Mouse (Mus musculus) megakaryocyte, embryonic 14.5 days (primary cell): Measurements from ENCODE around the gene Ep300. TPM values are rescaled to one million over a fixed set of nuclear protein-coding genes. Genes with fewer than 3 reads are reported as not detected.

Source experiments
- H3K27me3 ChIP-seq: replicated peaks from 2 replicates; pipeline ENCODE3; 2012; ENCODE audit warnings: inconsistent platforms
- H3K36me3 ChIP-seq: replicated peaks from 2 replicates; pipeline ENCODE3; 2012; ENCODE audit warnings: low read length, inconsistent platforms, mixed read lengths
- H3K4me1 ChIP-seq: 2 replicates; pipeline ENCODE4 v1.6.1; 2012; ENCODE audit warnings: inconsistent platforms
- H3K4me3 ChIP-seq: replicated peaks from 2 replicates; pipeline ENCODE3; 2012; ENCODE audit warnings: moderate library complexity, mild to moderate bottlenecking, inconsistent platforms
- H3K9me3 ChIP-seq: 2 replicates; pipeline ENCODE4 v1.6.1; 2012; ENCODE audit warnings: inconsistent platforms
- FLI1 ChIP-seq: IDR thresholded peaks from 2 replicates; pipeline ENCODE4 v1.6.1; 2012; ENCODE audit warnings: low read length, inconsistent platforms, mixed read lengths
- GATA1 ChIP-seq: IDR thresholded peaks from 3 replicates; pipeline ENCODE4 v1.6.1; 2012; ENCODE audit warnings: mixed read lengths, low read length, inconsistent platforms, borderline replicate concordance
- polyA plus RNA-seq: library from polyadenylated mRNA; stranded (reverse); fragments of >175 nt; gene quantifications from 2 replicates; pipeline ENCODE4 v1.2.3, GENCODE M21; 2012; ENCODE audit warnings: low replicate concordance; ENCODE audit not compliant: insufficient read depth

The Ep300 gene
- polyA plus RNA-seq: 8.5 and 14.3 TPM in 2 replicates

DNA sequence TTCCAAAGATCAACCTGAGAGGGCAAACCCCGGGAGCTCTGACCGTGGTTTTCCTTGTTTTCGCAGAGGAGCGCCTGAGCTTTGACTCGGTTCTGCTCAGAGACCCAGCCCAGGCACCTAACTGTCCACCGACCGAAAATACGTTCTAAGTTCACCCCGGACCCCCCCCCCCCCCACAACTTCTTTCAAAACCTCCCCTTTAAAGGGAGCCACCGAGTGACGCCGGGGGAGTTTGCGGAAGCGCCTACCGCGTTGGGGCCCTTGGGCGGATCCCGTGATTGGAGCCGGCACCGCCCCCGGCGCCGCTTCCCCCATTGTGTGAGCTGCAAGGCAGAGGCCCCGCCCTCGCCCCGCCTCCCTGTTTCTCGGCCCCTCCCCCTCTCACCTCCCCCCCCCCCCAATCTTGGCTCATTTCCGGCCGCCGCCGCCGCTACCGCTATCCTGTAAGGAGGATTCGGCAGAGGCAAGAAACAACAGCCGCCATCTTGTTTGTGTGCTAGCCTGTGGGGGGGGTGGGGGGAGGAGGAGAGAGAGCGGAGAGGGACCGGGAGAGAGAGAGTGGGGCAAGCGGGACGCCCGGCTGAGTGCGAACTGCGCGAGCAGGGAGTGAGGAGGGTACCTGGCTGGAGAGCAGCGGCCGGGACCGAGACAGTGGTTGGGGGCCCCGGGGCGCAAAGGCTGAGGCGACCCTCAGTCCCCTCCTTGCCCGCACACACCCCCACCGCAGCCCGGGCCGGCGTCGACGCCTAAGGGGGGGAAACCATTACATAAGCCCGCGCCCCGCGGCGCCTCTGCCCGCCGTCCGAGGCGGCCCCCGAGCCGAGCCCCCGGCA, at the start of gene Ep300:
Gene Ep300 (plus strand): TSS at position 439 of the 833 bp plus-strand sequence.
- no peak for TF ChIP-seq FLI1
- Histone ChIP-seq H3K36me3 (peaks cover 14% of the 10 kb centered on the region), H3K4me1 (peaks cover 28% of the 10 kb centered on the region), H3K27me3 (no peaks in the 10 kb centered on the region), H3K4me3 (peak within 1 kb of the TSS; percentile 100), H3K9me3 (no peaks in the 10 kb centered on the region)

DNA sequence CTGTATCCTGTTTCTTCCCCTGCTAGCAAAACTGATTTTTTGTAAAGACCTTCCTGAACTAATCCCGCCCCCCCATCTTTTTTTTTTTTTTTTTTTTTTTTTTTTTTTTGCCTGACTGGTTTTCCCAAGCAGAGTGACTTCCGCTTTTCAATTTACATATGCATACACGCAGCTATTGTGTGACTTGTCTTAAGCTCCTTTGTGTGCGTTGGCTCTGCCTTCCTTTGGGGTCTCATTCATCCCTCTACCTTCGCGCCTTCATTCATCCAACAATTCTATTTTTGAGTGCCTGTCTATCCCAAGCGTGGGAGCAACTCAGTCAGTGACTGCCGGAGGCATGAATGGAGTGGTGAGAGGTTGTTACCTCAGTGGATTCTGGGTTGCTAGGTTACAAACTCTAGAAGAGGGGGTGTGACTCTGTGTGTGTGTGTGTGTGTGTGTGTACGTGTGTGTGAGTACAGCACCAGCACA, 49.2 kb upstream of the Ep300 start:
- H3K9me3 ChIP-seq: no peaks in the 10 kb centered on the region
- no peak overlapping the region for H3K4me3 ChIP-seq
- no peaks in the 10 kb centered on the region for H3K36me3 ChIP-seq
- H3K4me1 ChIP-seq: peaks cover 24% of the 10 kb centered on the region
- H3K27me3 ChIP-seq: peaks cover 5% of the 10 kb centered on the region
- TF ChIP-seq GATA1: no peak

DNA sequence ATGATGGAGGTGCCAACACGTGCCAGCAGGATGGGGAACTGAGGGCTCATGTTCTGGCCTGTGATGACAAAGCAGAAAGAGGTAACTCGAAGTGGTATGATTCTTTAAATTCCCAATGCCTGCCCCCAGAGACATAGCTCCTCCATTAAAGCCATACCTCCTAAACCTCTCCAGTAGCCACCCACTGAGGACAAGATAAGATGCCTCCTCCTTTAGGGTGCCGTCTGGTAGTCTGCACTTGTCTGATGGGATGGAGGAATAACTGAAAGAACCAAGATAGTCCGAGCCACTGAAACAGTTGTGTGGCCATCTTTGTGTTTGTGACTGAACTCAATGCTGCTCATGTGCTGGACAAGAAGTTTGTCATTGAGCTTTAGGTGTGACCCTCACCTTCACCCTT, 47.0 kb upstream of the Ep300 start:
- TF ChIP-seq FLI1 (no peak), GATA1 (no peak)

DNA sequence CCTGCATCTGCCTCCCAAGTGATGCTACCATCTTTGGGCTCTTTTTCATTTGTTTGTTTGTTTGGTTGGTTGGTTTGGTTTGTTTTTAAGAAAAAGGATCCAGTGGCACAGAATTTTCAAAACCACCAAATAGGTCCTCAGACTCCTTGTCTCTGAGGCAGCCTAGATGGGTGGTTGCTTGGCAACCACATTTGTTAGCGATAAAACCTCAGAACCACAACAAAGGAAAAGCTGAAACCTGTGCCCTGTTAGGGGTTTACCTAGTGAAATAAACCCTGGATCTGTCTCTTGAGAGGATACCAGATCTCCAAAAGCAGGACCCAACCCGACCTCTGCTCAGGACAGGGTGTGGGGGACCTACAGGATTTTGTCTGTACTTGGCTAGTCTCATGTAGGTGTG, 45.6 kb upstream of the Ep300 start:
- no peak for TF ChIP-seq FLI1
- H3K27me3 ChIP-seq: peaks cover 5% of the 10 kb centered on the region
- no peaks in the 10 kb centered on the region for H3K36me3 ChIP-seq
- no peak overlapping the region for H3K4me3 ChIP-seq
- H3K4me1 ChIP-seq: peaks cover 13% of the 10 kb centered on the region
- H3K9me3 ChIP-seq: peaks cover 17% of the 10 kb centered on the region

More for the DNA sequence above, 47.0 kb upstream of the Ep300 start:
- H3K4me3 ChIP-seq: no peak overlapping the region
- H3K4me1 ChIP-seq: peaks cover 21% of the 10 kb centered on the region
- H3K9me3 ChIP-seq: peaks cover 10% of the 10 kb centered on the region
- no peaks in the 10 kb centered on the region for H3K36me3 ChIP-seq
- peaks cover 5% of the 10 kb centered on the region for H3K27me3 ChIP-seq

DNA sequence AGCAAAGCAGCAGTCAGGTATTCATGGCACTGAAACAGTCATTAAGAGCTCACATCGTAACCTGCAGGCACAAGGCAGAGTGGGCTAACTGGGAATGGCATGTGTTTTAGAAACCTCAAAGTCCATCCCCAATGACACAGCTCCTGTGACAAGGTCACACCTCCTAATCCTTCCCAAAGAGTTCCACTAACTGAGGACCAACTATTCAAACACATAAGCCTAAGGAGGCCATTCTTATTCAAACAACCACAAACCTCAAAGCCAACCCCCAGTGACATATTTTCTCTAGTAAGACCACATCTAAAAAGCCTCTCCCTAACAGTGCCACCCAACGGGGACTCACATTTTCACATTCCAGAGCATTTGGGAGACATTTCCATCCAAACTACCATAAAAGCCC, 40.2 kb upstream of the Ep300 start:
- H3K27me3 ChIP-seq: peaks cover 5% of the 10 kb centered on the region
- H3K4me3 ChIP-seq: no peak overlapping the region
- TF ChIP-seq FLI1 (no peak), GATA1 (no peak)
- H3K9me3 ChIP-seq: peaks cover 29% of the 10 kb centered on the region
- 0 out of 2 replicates have a peak, but pooled peaks cover 3% of the 10 kb centered on the region for H3K4me1 ChIP-seq
- peaks cover 3% of the 10 kb centered on the region for H3K36me3 ChIP-seq

DNA sequence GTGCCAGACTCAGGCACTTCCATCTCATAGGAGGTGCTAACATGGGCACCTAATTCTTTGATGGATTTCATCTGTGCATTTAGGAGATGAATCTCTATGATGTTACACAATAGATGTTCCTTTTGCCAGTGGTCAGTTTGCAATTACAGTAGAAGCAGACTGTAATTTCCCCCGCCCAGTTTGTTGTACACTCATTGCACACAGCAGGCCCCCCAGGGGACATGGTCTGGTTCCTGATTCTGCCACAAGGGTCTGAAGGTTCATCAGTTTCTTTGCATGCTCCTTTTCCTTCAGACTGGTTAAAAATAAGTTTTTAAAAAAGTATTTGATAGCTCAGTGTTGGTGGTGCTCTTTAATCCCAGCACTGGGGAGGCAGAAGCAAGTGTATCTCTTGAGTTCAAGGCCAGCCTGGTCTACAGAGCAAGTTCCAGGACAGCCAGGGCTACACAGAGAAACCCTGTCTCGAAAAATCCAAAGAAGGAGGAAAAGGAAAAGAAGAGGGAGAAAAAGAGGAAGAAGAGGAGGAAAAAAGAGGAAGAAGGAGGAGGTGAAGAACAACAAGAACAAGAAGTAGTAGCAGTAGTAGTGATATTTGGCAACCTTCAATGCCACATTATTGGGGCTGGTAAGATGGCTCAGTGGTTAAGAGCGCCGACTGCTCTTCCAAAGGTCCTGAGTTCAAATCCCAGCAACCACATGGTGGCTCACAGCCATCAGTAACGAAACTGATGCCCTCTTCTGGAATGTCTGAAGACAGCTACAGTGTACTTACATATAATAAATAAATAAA, 39.6 kb upstream of the Ep300 start:
- TF ChIP-seq GATA1 (no peak), FLI1 (no peak)
- Histone ChIP-seq H3K9me3 (peaks cover 29% of the 10 kb centered on the region), H3K4me1 (0 out of 2 replicates have a peak, but pooled peaks cover 3% of the 10 kb centered on the region), H3K4me3 (no peak overlapping the region), H3K36me3 (peaks cover 3% of the 10 kb centered on the region), H3K27me3 (peaks cover 5% of the 10 kb centered on the region)

DNA sequence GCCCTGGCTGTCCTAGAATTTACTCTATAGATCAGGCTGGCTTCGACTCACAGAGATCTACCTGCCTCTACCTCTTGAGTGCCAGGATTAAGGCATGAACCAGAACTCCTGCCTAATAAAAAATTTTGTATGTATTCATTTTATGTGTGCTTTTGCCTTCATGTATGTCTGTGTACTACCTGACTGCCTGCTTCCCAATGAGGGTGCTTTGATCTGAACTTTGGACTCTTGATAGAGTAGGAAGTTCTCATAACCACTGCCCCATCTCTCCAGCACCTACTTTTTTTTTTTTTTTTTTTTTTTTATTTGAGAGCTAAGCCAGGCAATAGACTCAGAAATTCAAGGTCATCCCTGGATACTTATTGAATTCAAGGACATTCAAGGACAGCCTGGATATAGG, 31.7 kb upstream of the Ep300 start:
- Histone ChIP-seq H3K9me3 (peaks cover 3% of the 10 kb centered on the region; the same call in 1 of the 2 replicates), H3K27me3 (peaks cover 3% of the 10 kb centered on the region), H3K4me1 (0 out of 2 replicates have a peak, but pooled peaks cover 6% of the 10 kb centered on the region), H3K36me3 (no peaks in the 10 kb centered on the region), H3K4me3 (no peak overlapping the region)
- TF ChIP-seq FLI1: no peak
- no peak for TF ChIP-seq GATA1

DNA sequence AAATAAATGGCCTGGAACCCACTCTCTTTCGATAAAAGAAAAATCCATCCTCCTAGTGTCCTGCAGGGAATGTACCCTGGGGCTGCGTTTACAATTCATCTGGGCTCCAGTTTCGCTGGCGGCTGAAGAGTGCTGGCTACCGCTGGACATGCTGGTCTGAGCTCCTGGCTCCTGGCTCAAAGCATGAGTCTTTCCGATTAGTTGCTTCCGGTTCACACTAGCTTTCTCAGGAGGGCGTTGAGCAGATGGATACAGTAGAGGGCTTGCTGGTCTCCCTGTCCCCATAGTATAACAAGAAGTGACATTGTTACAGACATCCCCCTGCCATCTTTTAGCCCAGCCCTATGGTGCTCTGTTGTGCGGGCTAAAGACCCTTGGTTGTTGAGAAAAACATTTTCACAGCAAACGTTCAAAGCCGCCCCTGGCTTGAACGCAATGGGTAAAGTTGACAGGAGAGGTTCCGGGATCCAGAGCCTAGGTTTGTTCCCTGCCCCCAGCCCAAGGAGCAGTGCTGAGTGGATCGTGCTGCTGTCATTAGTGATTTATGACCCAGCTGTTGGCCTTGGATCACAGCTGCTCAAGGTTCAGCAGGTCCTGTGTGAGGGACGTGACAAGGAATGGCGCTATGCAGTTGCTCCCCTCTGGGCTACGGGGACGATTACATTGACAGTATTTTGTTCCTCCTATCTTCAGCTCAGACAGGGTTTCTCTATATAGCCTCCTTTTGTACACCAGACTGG, 30.4 kb upstream of the Ep300 start:
- H3K9me3 ChIP-seq: peaks cover 1% of the 10 kb centered on the region; the same call in 1 of the 2 replicates
- H3K36me3 ChIP-seq: no peaks in the 10 kb centered on the region
- H3K4me1 ChIP-seq: 0 out of 2 replicates have a peak, but pooled peaks cover 6% of the 10 kb centered on the region
- peaks cover 3% of the 10 kb centered on the region for H3K27me3 ChIP-seq
- H3K4me3 ChIP-seq: no peak overlapping the region
- no peak for TF ChIP-seq GATA1
- no peak for TF ChIP-seq FLI1

DNA sequence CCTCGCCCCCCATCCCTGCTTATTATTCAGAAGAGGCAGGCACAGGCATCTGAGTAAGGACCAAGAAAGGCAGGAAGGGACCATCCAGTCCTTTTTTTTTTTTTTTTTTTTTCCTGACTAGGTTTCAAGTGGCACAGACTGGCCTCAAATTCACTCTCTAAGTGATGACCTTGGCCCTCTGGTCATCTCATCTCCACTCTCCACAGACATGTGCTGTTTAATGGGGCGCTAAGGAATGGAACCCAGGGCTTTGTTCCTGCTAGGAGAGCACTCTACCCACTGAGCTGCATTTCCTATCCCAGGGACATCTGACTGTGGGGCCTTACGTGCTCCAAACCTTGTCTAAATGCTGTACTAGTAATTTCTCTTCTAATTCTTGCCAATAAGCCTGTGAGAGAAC, 29.2 kb upstream of the Ep300 start:
- Histone ChIP-seq H3K27me3 (peaks cover 3% of the 10 kb centered on the region), H3K9me3 (no peaks in the 10 kb centered on the region), H3K4me3 (no peak overlapping the region), H3K36me3 (no peaks in the 10 kb centered on the region), H3K4me1 (0 out of 2 replicates have a peak, but pooled peaks cover 6% of the 10 kb centered on the region)
- TF ChIP-seq FLI1 (no peak), GATA1 (no peak)
